Mouse (Mus musculus): ENCODE results near the gene Hira.

GRCm38 (mm10) chr16:18878091-18878720 lies 1.4 kb downstream of the Hira start:
- no peak for TF ChIP-seq CTCF (IDR thresholded peaks at IDR 0.05; ENCODE audit: low read depth)
- TF ChIP-seq EP300 (IDR thresholded peaks at IDR 0.05; ENCODE audit: low read depth): no peak

Data from heart, postnatal 0 days (tissue).